Mouse (Mus musculus) liver, embryonic 14.5 days (tissue): ENCODE data around the gene Sptbn1. TPM values are rescaled to one million over a fixed set of nuclear protein-coding genes. Genes with fewer than 3 reads are reported as not detected.

Source experiments
- ATAC-seq: fragments of 200-750 bp; cut with Nextera tagmentation; 2 replicates; pipeline ENCODE4 v1.8.0; 2017; ENCODE audit warnings: moderate number of reproducible peaks, mild to moderate bottlenecking, moderate library complexity; ENCODE audit not compliant: insufficient read depth
- DNase-seq, 3 experiments: peaks; one replicate each; pipeline ENCODE4 v3.0.0-alpha.2; 2012 to 2013; ENCODE audit warnings: low read depth in 3 of 3, low spot score in 3 of 3
- H3K27ac ChIP-seq: fragments of 300-500 bp; sonication (generic); 2 replicates; pipeline ENCODE4 v1.5.1; 2014; ENCODE audit warnings: moderate library complexity, mild to moderate bottlenecking, control low read depth, inconsistent platforms
- H3K27me3 ChIP-seq: fragments of 300-500 bp; sonication (generic); 2 replicates; pipeline ENCODE4 v1.6.1; 2014; ENCODE audit warnings: mild to moderate bottlenecking, low read length, moderate library complexity; ENCODE audit not compliant: control insufficient read depth, insufficient read depth
- H3K36me3 ChIP-seq: fragments of 300-500 bp; sonication (generic); replicated peaks from 2 replicates; pipeline ENCODE4 v1.6.1; 2014; ENCODE audit warnings: low read depth; ENCODE audit not compliant: control insufficient read depth, insufficient read depth
- H3K4me1 ChIP-seq, 2 experiments: fragments of 200-500 bp in 1 of 2; fragments of 300-500 bp in 1 of 2; sonication (generic) in 1 of 2; replicated peaks; 2 replicates each; pipeline ENCODE4 v1.6.1; 2012 to 2014; ENCODE audit warnings: antibody characterized with exemption in 1 of 2, inconsistent platforms in 1 of 2, low read length in 1 of 2; ENCODE audit not compliant: control insufficient read depth in 2 of 2, insufficient read depth in 2 of 2
- H3K4me2 ChIP-seq: fragments of 300-500 bp; sonication (generic); 2 replicates; pipeline ENCODE4 v1.6.1; 2014; ENCODE audit warnings: low read depth, mild to moderate bottlenecking, control low read depth, moderate library complexity
- H3K4me3 ChIP-seq, 2 experiments: fragments of 200-500 bp in 1 of 2; fragments of 300-500 bp in 1 of 2; sonication (generic) in 1 of 2; 2 replicates each; pipeline ENCODE4 v1.5.1; 2012 to 2014; ENCODE audit warnings: low read depth in 2 of 2, low read length in 2 of 2, mild to moderate bottlenecking in 2 of 2, control low read depth in 1 of 2, inconsistent platforms in 1 of 2, moderate library complexity in 1 of 2; ENCODE audit not compliant: insufficient read depth in 1 of 2
- H3K9ac ChIP-seq: fragments of 300-500 bp; sonication (generic); replicated peaks from 2 replicates; pipeline ENCODE4 v1.6.1; 2014; ENCODE audit warnings: mild to moderate bottlenecking, control low read depth, moderate library complexity
- H3K9me3 ChIP-seq: fragments of 300-500 bp; sonication (generic); 2 replicates; pipeline ENCODE4 v1.6.1; 2016; ENCODE audit warnings: low read length, mixed read lengths; ENCODE audit not compliant: control insufficient read depth
- CTCF ChIP-seq: IDR thresholded peaks from 2 replicates; pipeline ENCODE4 v1.5.1; 2016; ENCODE audit warnings: antibody characterized with exemption, low read depth, control low read depth
- EP300 ChIP-seq: IDR thresholded peaks from 2 replicates; pipeline ENCODE4 v1.6.1; 2016; ENCODE audit warnings: antibody characterized with exemption, low read depth
- WGBS: fragments of 180-500 bp; shearing (Covaris S2); extraction: QIAGEN DNeasy Blood & Tissue Kit; methylation state at CpG from one replicate; pipeline ENCODE4 v1.1.7; 2014; ENCODE audit not compliant: insufficient replicate concordance; 5-methylcytosine and 5-hydroxymethylcytosine counted together
- polyA plus RNA-seq, 2 experiments: library from polyadenylated mRNA; depleted of rRNA in 1 of 2; stranded (reverse) in 1 of 2; unstranded in 1 of 2; fragments of >200 nt; fragmentation: Nextera tagmentation in 1 of 2; extraction: Ambion mirVana in 1 of 2; gene quantifications; 2 replicates each; pipeline versions ENCODE4 v1.2.1 to v1.2.3; 2012 to 2014

Sptbn1 gene
- polyA plus RNA-seq, 2 experiments, result 9.6 to 14.4 TPM

DNA sequence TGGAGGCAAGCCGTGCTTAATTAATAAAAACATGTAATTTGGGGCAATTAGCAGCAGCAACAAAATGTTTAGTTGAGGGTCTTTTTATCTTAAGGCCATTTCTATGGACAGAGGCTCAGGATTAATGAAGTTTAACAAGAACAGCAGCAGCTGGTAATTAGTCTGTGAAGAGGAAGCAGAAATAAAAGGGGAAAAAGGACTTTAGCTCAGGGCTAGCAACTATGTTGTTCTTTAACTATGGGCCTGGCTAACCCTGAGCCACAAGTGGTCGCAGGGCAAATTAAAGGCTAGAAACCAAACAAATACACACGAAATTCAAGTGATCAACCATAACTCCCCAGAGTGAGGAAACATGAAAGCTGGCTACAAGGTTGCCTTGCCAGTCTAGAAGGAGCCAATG, 91.9 kb downstream of the Sptbn1 start:
- no peaks in the 10 kb centered on the region for H3K9me3 ChIP-seq
- WGBS, result 46% methylated on average over 3 of the region's 3 CpGs
- H3K9ac ChIP-seq, result no peak overlapping the region
- no peak for ATAC-seq
- H3K4me3 ChIP-seq, result no peak overlapping the region
- no peak for DNase-seq
- TF ChIP-seq CTCF (no peak), EP300 (no peak)
- no peaks in the 10 kb centered on the region for H3K27me3 ChIP-seq
- peaks cover 3 to 12% of the 10 kb centered on the region in 2 experiments; a peak in 3 of 4 replicates for H3K4me1 ChIP-seq
- H3K27ac ChIP-seq, result no peak overlapping the region
- H3K36me3 ChIP-seq, result no peaks in the 10 kb centered on the region
- no peak overlapping the region for H3K4me2 ChIP-seq

DNA sequence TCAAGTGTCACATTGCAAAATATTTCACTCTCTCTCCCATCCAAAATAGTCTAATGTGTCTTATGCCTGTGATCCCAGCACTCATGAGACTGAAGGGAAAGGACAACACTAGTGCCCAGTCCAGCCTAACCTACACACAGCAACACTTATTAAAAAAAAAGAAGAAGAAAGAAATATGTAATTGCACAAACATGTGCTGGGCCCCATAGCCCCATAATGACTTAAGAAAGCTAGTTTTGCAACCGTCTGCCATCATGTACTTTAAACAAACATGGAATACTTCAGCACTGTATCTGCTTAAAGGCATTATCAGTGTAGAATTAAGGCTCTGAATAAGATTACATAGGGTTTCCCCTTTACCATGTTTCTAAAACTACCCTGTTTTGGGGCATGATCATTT, 92.4 kb downstream of the Sptbn1 start:
- no peaks in the 10 kb centered on the region for H3K36me3 ChIP-seq
- H3K9ac ChIP-seq, result no peak overlapping the region
- ATAC-seq, result no peak
- no peak overlapping the region for H3K4me2 ChIP-seq
- H3K4me3 ChIP-seq, result no peak overlapping the region
- peaks cover 3 to 12% of the 10 kb centered on the region in 2 experiments; a peak in 3 of 4 replicates for H3K4me1 ChIP-seq
- H3K9me3 ChIP-seq, result no peaks in the 10 kb centered on the region
- no peaks in the 10 kb centered on the region for H3K27me3 ChIP-seq
- 51% methylated on average over 1 of the region's 1 CpGs for WGBS
- no peak overlapping the region for H3K27ac ChIP-seq
- TF ChIP-seq EP300, result no peak
- no peak for TF ChIP-seq CTCF
- DNase-seq, result no peak

DNA sequence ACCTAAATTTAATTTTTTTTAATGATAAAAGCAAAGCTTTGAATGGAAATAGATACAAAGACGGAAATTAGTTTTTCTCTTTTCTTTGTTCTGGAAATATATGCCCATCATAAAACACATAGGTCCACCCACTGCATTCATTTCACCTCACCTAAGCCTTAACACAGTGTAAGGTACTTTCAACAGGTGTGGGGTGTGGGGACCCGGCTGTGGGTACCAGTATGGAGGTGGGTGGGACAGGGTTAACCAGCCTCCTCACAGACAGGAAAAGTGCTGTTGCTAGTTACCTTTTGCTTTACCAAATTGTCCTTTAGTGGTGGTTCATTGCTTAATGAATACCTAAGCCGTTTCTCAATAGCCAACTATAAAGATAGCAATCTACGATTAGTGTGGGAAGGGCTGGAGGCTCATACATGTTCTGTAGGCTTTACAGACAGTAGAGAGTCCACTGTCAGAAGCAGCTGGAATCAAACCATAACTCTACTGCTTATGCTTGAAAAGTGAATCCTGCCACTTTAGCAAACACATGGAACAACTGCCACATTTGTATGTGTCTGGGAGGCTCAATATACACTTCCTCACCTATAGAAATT, 96.3 kb downstream of the Sptbn1 start:
- Histone ChIP-seq H3K36me3 (no peaks in the 10 kb centered on the region), H3K27ac (no peak overlapping the region)
- TF ChIP-seq EP300 (no peak), CTCF (no peak)

DNA sequence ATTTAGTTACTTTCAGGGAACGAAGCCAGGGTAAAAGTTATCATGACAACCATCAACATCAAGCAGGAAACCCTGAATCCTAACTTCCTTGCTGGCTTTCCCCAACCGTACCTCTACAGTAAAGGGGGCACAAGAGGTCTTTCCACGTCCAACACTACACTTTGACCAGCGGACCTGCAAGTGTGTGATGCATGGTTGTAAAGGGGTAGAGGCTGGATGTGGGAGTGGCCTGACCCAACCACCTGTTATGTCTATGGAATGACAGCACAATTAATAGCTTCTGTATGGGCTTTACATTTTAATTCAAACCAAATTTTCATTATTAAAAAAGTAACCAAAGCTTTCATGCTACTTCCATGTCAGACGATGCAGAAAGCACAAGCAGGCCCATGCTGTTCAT, 96.8 kb downstream of the Sptbn1 start:
- Histone ChIP-seq H3K27me3 (no peaks in the 10 kb centered on the region), H3K27ac (no peak overlapping the region), H3K36me3 (no peaks in the 10 kb centered on the region), H3K4me2 (no peak overlapping the region), H3K4me1 (peaks cover 18 to 20% of the 10 kb centered on the region in 2 experiments), H3K9me3 (no peaks in the 10 kb centered on the region), H3K9ac (no peak overlapping the region), H3K4me3 (no peak overlapping the region)
- no peak for TF ChIP-seq CTCF
- TF ChIP-seq EP300, result no peak
- ATAC-seq, result no peak
- WGBS, result 63% methylated on average over 5 of the region's 5 CpGs
- DNase-seq, result no peak

More for the DNA sequence above, 96.3 kb downstream of the Sptbn1 start:
- whole genome bisulfite sequencing, result 65% methylated on average over 4 of the region's 4 CpGs
- no peaks in the 10 kb centered on the region for H3K9me3 ChIP-seq
- H3K4me3 ChIP-seq, result no peak overlapping the region
- no peak for ATAC-seq
- H3K4me1 ChIP-seq, result peaks cover 16 to 19% of the 10 kb centered on the region in 2 experiments
- no peak overlapping the region for H3K9ac ChIP-seq
- no peak for DNase-seq
- H3K4me2 ChIP-seq, result no peak overlapping the region
- H3K27me3 ChIP-seq, result no peaks in the 10 kb centered on the region

DNA sequence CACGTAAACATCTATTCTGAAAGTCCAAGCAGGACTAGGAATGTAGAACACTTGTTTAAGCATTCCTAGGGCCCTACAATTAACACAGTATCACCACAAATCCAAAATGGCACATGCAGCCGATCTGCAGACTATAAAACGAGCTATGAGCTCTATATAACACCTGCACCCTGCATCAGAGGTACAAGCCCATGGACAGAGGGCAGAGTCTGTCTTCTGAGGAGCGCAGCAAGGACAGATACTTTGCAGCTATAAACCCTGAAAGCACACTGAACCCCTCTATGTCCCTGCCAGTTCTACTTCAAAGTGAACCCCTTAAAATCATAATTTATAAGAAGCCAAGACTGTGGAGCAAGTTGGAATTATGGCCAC, 101.4 kb downstream of the Sptbn1 start:
- H3K9me3 ChIP-seq, result no peaks in the 10 kb centered on the region
- ATAC-seq (peak; percentile 41), DNase-seq (no peak)
- H3K36me3 ChIP-seq, result no peaks in the 10 kb centered on the region
- no peak overlapping the region for H3K4me3 ChIP-seq
- no peak for TF ChIP-seq EP300
- no peak for TF ChIP-seq CTCF
- 8% methylated on average over 4 of the region's 4 CpGs for WGBS
- H3K4me1 ChIP-seq, result peaks cover 36 to 40% of the 10 kb centered on the region in 2 experiments
- H3K9ac ChIP-seq, result peak overlapping the region; percentile 59
- peak overlapping the region; percentile 64 for H3K4me2 ChIP-seq
- no peaks in the 10 kb centered on the region for H3K27me3 ChIP-seq
- H3K27ac ChIP-seq, result peak overlapping the region; percentile 91
